Mouse (Mus musculus) stomach, postnatal 0 days (tissue): ENCODE results near the gene Ctps2. TPM values are rescaled to one million over a fixed set of nuclear protein-coding genes. Genes with fewer than 3 reads are reported as not detected.

Experiments used
- ATAC-seq: fragments of 200-750 bp; cut with Nextera tagmentation; 2 replicates; pipeline ENCODE4 v1.8.0; 2017; ENCODE audit not compliant: low FRiP score, low TSS enrichment
- DNase-seq: peaks from one replicate; pipeline ENCODE4 v3.0.0-alpha.2; 2016; ENCODE audit warnings: low spot score
- H3K27ac ChIP-seq: fragments of 300-500 bp; sonication (generic); replicated peaks from 2 replicates; pipeline ENCODE4 v1.5.1; 2014; ENCODE audit warnings: mild to moderate bottlenecking, control low read depth
- H3K27me3 ChIP-seq: fragments of 300-500 bp; sonication (generic); 2 replicates; pipeline ENCODE4 v1.6.1; 2014; ENCODE audit warnings: low read length; ENCODE audit not compliant: control insufficient read depth, insufficient read depth
- H3K36me3 ChIP-seq: fragments of 300-500 bp; sonication (generic); 2 replicates; pipeline ENCODE4 v1.6.1; 2014; ENCODE audit warnings: low read length, mixed read lengths; ENCODE audit not compliant: control insufficient read depth, insufficient read depth
- H3K4me1 ChIP-seq: fragments of 300-500 bp; sonication (generic); replicated peaks from 2 replicates; pipeline ENCODE4 v1.6.1; 2014; ENCODE audit warnings: antibody characterized with exemption; ENCODE audit not compliant: control insufficient read depth, insufficient read depth
- H3K4me2 ChIP-seq: fragments of 300-500 bp; sonication (generic); replicated peaks from 2 replicates; pipeline ENCODE4 v1.6.1; 2014; ENCODE audit warnings: low read depth, mild to moderate bottlenecking, control low read depth, moderate library complexity
- H3K4me3 ChIP-seq: fragments of 300-500 bp; sonication (generic); 2 replicates; pipeline ENCODE4 v1.5.1; 2014; ENCODE audit warnings: low read depth, low read length, control low read depth
- H3K9ac ChIP-seq: fragments of 300-500 bp; sonication (generic); 2 replicates; pipeline ENCODE4 v1.6.1; 2014; ENCODE audit warnings: mild to moderate bottlenecking, low read length, control low read depth, mixed read lengths
- H3K9me3 ChIP-seq: fragments of 300-500 bp; sonication (generic); 2 replicates; pipeline ENCODE4 v1.6.1; 2016; ENCODE audit warnings: low read length; ENCODE audit not compliant: control insufficient read depth
- CTCF ChIP-seq: IDR thresholded peaks from 2 replicates; pipeline ENCODE4 v1.5.1; 2016; ENCODE audit warnings: antibody characterized with exemption, low read depth, mild to moderate bottlenecking, moderate library complexity
- EP300 ChIP-seq: optimal IDR thresholded peaks from 2 replicates; pipeline ENCODE3; 2016; ENCODE audit warnings: antibody characterized with exemption
- WGBS: fragments of 180-500 bp; shearing (Covaris S2); extraction: QIAGEN DNeasy Blood & Tissue Kit; methylation state at CpG from one replicate; pipeline ENCODE4 v1.1.7; 2014; 5-methylcytosine and 5-hydroxymethylcytosine counted together
- microRNA counts: library from miRNA; unstranded; fragments of <30 nt; microRNA quantifications from one replicate; lab custom pipeline; 2015
- microRNA-seq: library from miRNA; unstranded; fragments of <30 nt; microRNA quantifications from one replicate; pipeline ENCODE4, GENCODE M21; 2016
- polyA plus RNA-seq: library from polyadenylated mRNA; unstranded; fragments of >200 nt; fragmentation: Nextera tagmentation; extraction: Ambion mirVana; gene quantifications from 2 replicates; pipeline ENCODE4 v1.2.1, GENCODE M21; 2015

The Ctps2 gene
- polyA plus RNA-seq, 1 experiment from 2014 or later: 39.1 TPM

DNA sequence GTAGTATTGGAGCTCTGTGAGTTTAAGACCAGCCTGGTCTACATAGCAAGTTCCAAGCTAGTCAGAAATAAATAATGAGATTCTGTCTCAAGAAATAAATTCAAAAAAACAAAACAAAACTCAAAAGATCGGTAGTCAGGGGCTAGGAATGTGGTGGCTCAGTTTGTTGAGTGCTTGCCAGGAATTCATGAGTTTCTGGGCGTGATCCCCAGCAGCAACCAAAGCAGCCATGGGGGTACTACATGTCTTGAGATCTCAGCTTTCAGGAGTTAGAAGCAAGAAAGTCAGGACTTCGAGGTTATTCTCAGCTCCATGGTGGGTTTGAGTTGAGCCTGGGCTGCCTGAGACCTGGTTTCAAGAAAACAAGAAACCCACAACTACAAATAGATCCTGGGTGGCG is 90.4 kb downstream of the Ctps2 start:
- no peak for DNase-seq
- no peak overlapping the region for H3K4me3 ChIP-seq

GRCm38 (mm10) chrX:162992121-162992520 is 91.1 kb downstream of the Ctps2 start:
- no peak for DNase-seq
- Histone ChIP-seq H3K4me1 (no peaks in the 10 kb centered on the region), H3K36me3 (no peaks in the 10 kb centered on the region), H3K9me3 (no peaks in the 10 kb centered on the region), H3K27me3 (no peaks in the 10 kb centered on the region), H3K9ac (no peak overlapping the region), H3K4me2 (no peak overlapping the region), H3K27ac (no peak overlapping the region), H3K4me3 (no peak overlapping the region)
- no peak for ATAC-seq
- TF ChIP-seq CTCF (0 out of 2 replicates have a peak, but pooled peaks have one; percentile 4), EP300 (no peak)
- WGBS: 66% methylated on average over 3 of the region's 3 CpGs

More for the DNA sequence above, 90.4 kb downstream of the Ctps2 start:
- H3K4me1 ChIP-seq: no peaks in the 10 kb centered on the region
- 68% methylated on average over 4 of the region's 4 CpGs for WGBS
- no peak overlapping the region for H3K27ac ChIP-seq
- no peak overlapping the region for H3K9ac ChIP-seq
- TF ChIP-seq EP300 (no peak), CTCF (no peak)
- H3K4me2 ChIP-seq: no peak overlapping the region
- H3K9me3 ChIP-seq: no peaks in the 10 kb centered on the region
- ATAC-seq: no peak
- H3K27me3 ChIP-seq: no peaks in the 10 kb centered on the region
- no peaks in the 10 kb centered on the region for H3K36me3 ChIP-seq

DNA sequence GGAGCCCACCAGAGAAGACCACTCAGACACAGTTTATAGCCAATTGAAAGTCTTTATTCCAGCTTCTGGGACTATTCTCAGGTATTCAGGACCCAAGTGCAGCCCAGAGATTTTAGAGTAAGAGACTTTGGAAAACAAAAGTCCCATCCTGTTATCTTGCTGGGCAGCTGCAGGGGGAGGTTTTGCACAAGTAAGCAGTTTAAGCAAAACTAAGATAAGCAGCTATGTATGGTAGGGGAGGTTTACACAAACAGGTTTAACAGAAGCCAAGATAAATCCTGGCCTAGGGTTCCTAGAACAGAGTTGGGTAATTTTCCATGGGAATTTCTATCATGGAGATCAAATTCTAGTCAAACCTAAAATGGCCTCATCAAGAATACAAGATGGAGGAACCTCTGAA is 126.8 kb downstream of the Ctps2 start:
- Histone ChIP-seq H3K36me3 (no peaks in the 10 kb centered on the region), H3K4me2 (no peak overlapping the region), H3K27ac (no peak overlapping the region), H3K9ac (no peak overlapping the region), H3K9me3 (no peaks in the 10 kb centered on the region), H3K4me3 (no peak overlapping the region), H3K27me3 (no peaks in the 10 kb centered on the region), H3K4me1 (no peaks in the 10 kb centered on the region)
- no peak for DNase-seq
- no peak for TF ChIP-seq EP300
- no peak for TF ChIP-seq CTCF
- no peak for ATAC-seq

GRCm38 (mm10) chrX:163038767-163039166 is 137.7 kb downstream of the Ctps2 start:
- 75% methylated on average over 3 of the region's 3 CpGs for WGBS
- H3K9ac ChIP-seq: no peak overlapping the region
- H3K4me1 ChIP-seq: no peaks in the 10 kb centered on the region
- H3K4me3 ChIP-seq: no peak overlapping the region
- TF ChIP-seq EP300 (no peak), CTCF (no peak)
- no peaks in the 10 kb centered on the region for H3K36me3 ChIP-seq
- no peaks in the 10 kb centered on the region for H3K9me3 ChIP-seq
- H3K27me3 ChIP-seq: no peaks in the 10 kb centered on the region
- H3K27ac ChIP-seq: no peak overlapping the region
- DNase-seq (no peak), ATAC-seq (no peak)
- no peak overlapping the region for H3K4me2 ChIP-seq

DNA sequence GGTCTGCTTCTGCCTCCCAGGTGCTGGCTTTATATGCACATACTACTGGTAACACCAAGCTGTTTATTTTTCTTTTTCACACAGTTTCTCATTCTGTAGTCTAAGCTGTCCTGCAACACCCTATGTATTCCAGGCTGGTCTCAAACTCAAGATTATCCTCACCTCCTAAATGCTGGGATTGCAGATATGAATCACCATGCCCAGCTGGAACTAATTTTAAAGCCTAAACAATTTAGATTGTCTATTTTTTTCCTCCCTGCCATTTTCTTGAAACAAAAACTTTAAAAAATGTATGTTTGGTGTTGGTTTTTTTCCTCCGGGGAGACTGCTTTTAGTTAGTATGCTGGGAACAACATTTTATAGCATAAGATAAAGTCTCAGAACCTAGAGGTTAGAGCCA is 141.7 kb downstream of the Ctps2 start:
- H3K9ac ChIP-seq: no peak overlapping the region
- H3K9me3 ChIP-seq: no peaks in the 10 kb centered on the region
- no peak overlapping the region for H3K27ac ChIP-seq
- H3K4me3 ChIP-seq: no peak overlapping the region
- ATAC-seq (no peak), DNase-seq (no peak)
- H3K27me3 ChIP-seq: no peaks in the 10 kb centered on the region
- TF ChIP-seq EP300: no peak
- TF ChIP-seq CTCF: no peak
- 89% methylated on average over 1 of the region's 1 CpGs for WGBS
- H3K4me1 ChIP-seq: no peaks in the 10 kb centered on the region
- no peak overlapping the region for H3K4me2 ChIP-seq
- no peaks in the 10 kb centered on the region for H3K36me3 ChIP-seq

GRCm38 (mm10) chrX:163063936-163064335 is 162.9 kb downstream of the Ctps2 start:
- 50% methylated on average over 1 of the region's 1 CpGs for WGBS
- Histone ChIP-seq H3K4me2 (no peak overlapping the region), H3K9me3 (no peaks in the 10 kb centered on the region), H3K4me1 (no peaks in the 10 kb centered on the region), H3K27ac (no peak overlapping the region), H3K27me3 (no peaks in the 10 kb centered on the region), H3K36me3 (no peaks in the 10 kb centered on the region), H3K9ac (no peak overlapping the region), H3K4me3 (no peak overlapping the region)
- TF ChIP-seq EP300 (no peak), CTCF (no peak)
- DNase-seq (no peak), ATAC-seq (no peak)

MicroRNA genes within 50 kb of the gene (microRNA counts, 519-probe panel; counts per million panel counts)
- microRNA mmu-miR-3473 (lab: Ali Mortazavi, UCI): not detected

Small RNAs within 50 kb of the gene (microRNA-seq; reads per million reads assigned to microRNA genes)
- gene Mir3473a: not detected

Other genes starting within 250 kb of the Ctps2 start
- gene Rbbp7, start 140.8 kb upstream of the Ctps2 start, polyA plus RNA-seq: 269 and 276 TPM in 2 replicates
- 5.7 and 6.2 TPM in 2 replicates for gene Txlng, start 71.8 kb upstream of the Ctps2 start, polyA plus RNA-seq
- 40.6 and 43.3 TPM in 2 replicates for gene Syap1, start 12.8 kb upstream of the Ctps2 start, polyA plus RNA-seq
- 235 and 318 TPM in 2 replicates for gene S100g, start 63.4 kb downstream of the Ctps2 start, polyA plus RNA-seq